Mouse (Mus musculus) lung, embryonic 14.5 days (tissue): ENCODE measurements around the gene Gon4l. TPM values are rescaled to one million over a fixed set of nuclear protein-coding genes. Genes with fewer than 3 reads are reported as not detected.
A peak's percentile ranks its signal among the peaks of the same experiment; 100 is the strongest.

Experiments used
- ATAC-seq: fragments of 200-750 bp; cut with Nextera tagmentation; 2 replicates; pipeline ENCODE4 v1.8.0; 2017; ENCODE audit warnings: mild to moderate bottlenecking, moderate TSS enrichment, moderate library complexity; ENCODE audit not compliant: insufficient read depth
- DNase-seq: peaks from one replicate; pipeline ENCODE4 v3.0.0-alpha.2; 2015
- H3K27ac ChIP-seq: fragments of 300-500 bp; sonication (generic); 2 replicates; pipeline ENCODE4 v1.5.1; 2014; ENCODE audit warnings: low read depth, mild to moderate bottlenecking, moderate library complexity
- H3K27me3 ChIP-seq: fragments of 300-500 bp; sonication (generic); 2 replicates; pipeline ENCODE4 v1.6.1; 2014; ENCODE audit warnings: low read length, control low read depth; ENCODE audit not compliant: insufficient read depth
- H3K36me3 ChIP-seq: fragments of 300-500 bp; sonication (generic); 2 replicates; pipeline ENCODE4 v1.6.1; 2014; ENCODE audit warnings: control low read depth; ENCODE audit not compliant: insufficient read depth
- H3K4me1 ChIP-seq: fragments of 300-500 bp; sonication (generic); 2 replicates; pipeline ENCODE4 v1.6.1; 2014; ENCODE audit warnings: antibody characterized with exemption, control low read depth; ENCODE audit not compliant: insufficient read depth
- H3K4me2 ChIP-seq: fragments of 300-500 bp; sonication (generic); 2 replicates; pipeline ENCODE4 v1.6.1; 2014; ENCODE audit warnings: mild to moderate bottlenecking
- H3K4me3 ChIP-seq: fragments of 300-500 bp; sonication (generic); 2 replicates; pipeline ENCODE4 v1.5.1; 2014; ENCODE audit warnings: low read depth, low read length
- H3K9ac ChIP-seq: fragments of 300-500 bp; sonication (generic); 2 replicates; pipeline ENCODE4 v1.6.1; 2014
- H3K9me3 ChIP-seq: fragments of 300-500 bp; sonication (generic); 2 replicates; pipeline ENCODE4 v1.6.1; 2016; ENCODE audit warnings: low read depth, low read length, control low read depth
- CTCF ChIP-seq: IDR thresholded peaks from 2 replicates; pipeline ENCODE4 v1.5.1; 2016; ENCODE audit warnings: antibody characterized with exemption, low read depth
- WGBS: fragments of 180-500 bp; shearing (Covaris S2); extraction: QIAGEN DNeasy Blood & Tissue Kit; methylation state at CpG from one replicate; pipeline ENCODE4 v1.1.7; 2014; 5-methylcytosine and 5-hydroxymethylcytosine counted together
- polyA plus RNA-seq: library from polyadenylated mRNA; unstranded; fragments of >200 nt; fragmentation: Nextera tagmentation; extraction: Ambion mirVana; gene quantifications from 2 replicates; pipeline ENCODE4 v1.2.1, GENCODE M21; 2014

Gon4l gene
- polyA plus RNA-seq, 1 experiment from 2014 or later: 17.9 TPM

DNA sequence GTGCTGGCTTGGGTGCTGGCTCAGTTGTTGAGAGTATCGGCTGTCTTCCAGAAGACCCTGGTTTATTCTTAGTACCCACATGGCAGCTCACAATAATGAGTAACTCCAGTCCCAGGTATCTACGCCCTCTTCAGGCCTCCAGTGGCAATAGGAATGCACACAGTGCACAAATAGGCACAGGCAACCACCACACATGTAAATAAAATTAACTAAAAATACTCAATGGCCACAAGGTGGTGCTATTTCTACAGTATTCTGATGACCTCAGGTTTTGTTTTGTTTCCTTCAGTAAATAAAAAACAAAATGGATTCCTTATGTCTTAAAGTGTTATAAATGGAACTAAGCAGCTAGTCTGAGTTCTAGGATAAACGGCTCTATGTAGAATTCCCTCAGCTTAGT lies 104.7 kb downstream of the Gon4l start:
- H3K9ac ChIP-seq: no peak overlapping the region
- no peak overlapping the region for H3K27ac ChIP-seq
- peak; percentile 63 for TF ChIP-seq CTCF
- no peaks in the 10 kb centered on the region for H3K27me3 ChIP-seq
- 75% methylated on average over 3 of the region's 3 CpGs for WGBS
- H3K4me3 ChIP-seq: no peak overlapping the region
- peaks cover 68% of the 10 kb centered on the region for H3K36me3 ChIP-seq
- no peaks in the 10 kb centered on the region for H3K9me3 ChIP-seq
- H3K4me1 ChIP-seq: no peaks in the 10 kb centered on the region
- ATAC-seq: no peak
- DNase-seq: peak; percentile 88
- no peak overlapping the region for H3K4me2 ChIP-seq

DNA sequence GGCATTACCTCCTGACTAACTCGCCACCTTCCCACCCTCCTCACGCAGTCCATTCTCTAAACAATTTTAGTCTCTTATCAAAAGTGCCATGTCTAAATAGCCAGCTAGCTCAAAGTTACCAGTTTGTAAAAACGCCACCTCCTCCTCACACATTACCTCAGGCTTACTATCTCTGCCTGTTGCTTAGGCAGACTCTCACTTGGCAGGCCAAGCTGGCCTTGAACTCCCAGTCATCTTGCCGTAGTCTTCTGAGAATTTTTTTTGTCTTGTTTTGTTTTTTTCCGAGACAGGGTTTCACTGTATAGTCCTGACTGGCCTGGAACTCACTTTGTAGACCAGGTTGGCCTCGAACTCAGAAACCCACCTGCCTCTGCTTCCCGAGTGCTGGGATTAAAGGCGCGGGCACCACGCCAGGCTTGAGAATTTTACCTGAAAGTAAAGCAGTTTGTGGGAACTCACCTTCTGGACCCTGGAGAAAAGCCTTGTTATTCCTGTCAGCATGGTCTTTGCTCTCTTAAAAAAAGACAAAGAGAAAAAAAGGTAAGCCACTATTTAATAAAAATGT lies 107.4 kb downstream of the Gon4l start:
- 89% methylated on average over 10 of the region's 10 CpGs for WGBS

DNA sequence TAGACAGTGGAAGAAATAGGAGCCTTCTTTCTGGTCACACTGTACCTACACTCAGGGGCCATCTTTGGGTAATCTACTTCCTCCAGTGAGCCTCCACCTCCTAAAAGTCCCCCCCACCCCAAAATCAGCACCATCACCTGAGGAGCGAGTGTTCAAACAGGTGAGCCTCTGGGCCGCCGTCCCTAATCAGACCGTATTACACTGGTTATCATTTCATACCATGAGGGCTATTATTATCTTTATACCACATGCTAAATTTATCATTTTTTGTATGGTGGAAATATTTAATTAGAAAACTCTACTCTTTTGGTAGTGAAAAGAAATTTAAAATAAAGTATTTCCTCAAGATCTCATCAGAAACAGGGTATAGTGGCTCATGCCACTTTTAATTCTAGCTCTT lies 109.1 kb downstream of the Gon4l start:
- no peak for DNase-seq
- H3K4me2 ChIP-seq: no peak overlapping the region
- ATAC-seq: no peak
- H3K4me1 ChIP-seq: peaks cover 14% of the 10 kb centered on the region; the same call in 1 of the 2 replicates
- H3K27ac ChIP-seq: no peak overlapping the region
- no peaks in the 10 kb centered on the region for H3K27me3 ChIP-seq
- no peak overlapping the region for H3K9ac ChIP-seq
- peaks cover 28% of the 10 kb centered on the region for H3K36me3 ChIP-seq
- no peaks in the 10 kb centered on the region for H3K9me3 ChIP-seq
- 90% methylated on average over 4 of the region's 4 CpGs for WGBS
- no peak for TF ChIP-seq CTCF
- H3K4me3 ChIP-seq: no peak overlapping the region

More for the DNA sequence above, 107.4 kb downstream of the Gon4l start:
- H3K9ac ChIP-seq: no peak overlapping the region
- TF ChIP-seq CTCF: no peak
- H3K4me1 ChIP-seq: no peaks in the 10 kb centered on the region
- DNase-seq (no peak), ATAC-seq (no peak)
- no peak overlapping the region for H3K4me2 ChIP-seq
- no peaks in the 10 kb centered on the region for H3K9me3 ChIP-seq
- H3K36me3 ChIP-seq: peaks cover 43% of the 10 kb centered on the region
- no peaks in the 10 kb centered on the region for H3K27me3 ChIP-seq
- no peak overlapping the region for H3K27ac ChIP-seq
- no peak overlapping the region for H3K4me3 ChIP-seq

DNA sequence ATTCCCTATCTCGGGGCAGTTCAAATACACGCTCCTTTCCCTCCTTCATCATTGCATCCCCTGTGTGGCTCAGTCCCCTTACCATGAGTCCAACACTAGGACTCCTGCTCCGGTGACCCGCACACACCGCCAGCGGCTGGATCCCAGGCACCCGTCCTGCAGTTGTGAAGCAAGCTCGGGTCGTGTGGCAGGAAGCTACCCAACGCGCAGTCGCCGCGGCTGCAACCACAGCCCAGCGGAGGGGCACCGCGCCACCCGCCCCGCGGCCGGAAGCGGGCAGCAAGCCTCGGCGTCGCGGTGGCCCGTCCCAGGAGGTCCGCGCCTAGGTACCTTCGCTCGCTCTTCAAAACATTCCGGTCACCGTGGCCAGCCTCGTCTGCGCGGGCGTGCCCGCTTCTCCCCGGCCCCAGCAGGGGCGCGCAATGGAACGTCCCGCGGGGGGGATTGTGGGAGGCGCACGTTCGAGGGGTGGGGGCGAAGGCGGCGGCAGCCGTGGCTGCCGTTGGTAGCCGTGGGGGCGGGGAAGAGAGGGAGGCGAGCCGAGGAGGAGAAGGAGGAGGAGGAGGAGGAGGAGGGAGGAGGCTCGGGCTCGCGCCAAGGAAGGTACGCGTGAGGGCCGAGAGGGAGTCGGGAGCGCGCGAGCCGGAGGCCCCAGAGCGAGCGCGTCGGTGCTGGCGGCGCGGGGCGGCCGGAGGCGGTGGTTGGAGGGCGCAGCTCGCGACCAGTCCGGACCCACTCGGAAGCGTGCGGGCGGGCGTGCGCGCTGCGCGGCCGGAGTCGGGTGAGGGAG lies 115.0 kb downstream of the Gon4l start:
- Histone ChIP-seq H3K4me1 (peaks cover 15% of the 10 kb centered on the region; the same call in 1 of the 2 replicates), H3K9me3 (no peaks in the 10 kb centered on the region), H3K36me3 (no peaks in the 10 kb centered on the region), H3K4me2 (peak overlapping the region; percentile 81), H3K27ac (peak overlapping the region; percentile 99), H3K4me3 (peak overlapping the region; percentile 86), H3K27me3 (no peaks in the 10 kb centered on the region), H3K9ac (peak overlapping the region; percentile 98)
- peak; percentile 34 for TF ChIP-seq CTCF
- peak; percentile 96 for ATAC-seq
- DNase-seq: peak; percentile 94
- under 1% methylated on average over 71 of the region's 92 CpGs for WGBS

DNA sequence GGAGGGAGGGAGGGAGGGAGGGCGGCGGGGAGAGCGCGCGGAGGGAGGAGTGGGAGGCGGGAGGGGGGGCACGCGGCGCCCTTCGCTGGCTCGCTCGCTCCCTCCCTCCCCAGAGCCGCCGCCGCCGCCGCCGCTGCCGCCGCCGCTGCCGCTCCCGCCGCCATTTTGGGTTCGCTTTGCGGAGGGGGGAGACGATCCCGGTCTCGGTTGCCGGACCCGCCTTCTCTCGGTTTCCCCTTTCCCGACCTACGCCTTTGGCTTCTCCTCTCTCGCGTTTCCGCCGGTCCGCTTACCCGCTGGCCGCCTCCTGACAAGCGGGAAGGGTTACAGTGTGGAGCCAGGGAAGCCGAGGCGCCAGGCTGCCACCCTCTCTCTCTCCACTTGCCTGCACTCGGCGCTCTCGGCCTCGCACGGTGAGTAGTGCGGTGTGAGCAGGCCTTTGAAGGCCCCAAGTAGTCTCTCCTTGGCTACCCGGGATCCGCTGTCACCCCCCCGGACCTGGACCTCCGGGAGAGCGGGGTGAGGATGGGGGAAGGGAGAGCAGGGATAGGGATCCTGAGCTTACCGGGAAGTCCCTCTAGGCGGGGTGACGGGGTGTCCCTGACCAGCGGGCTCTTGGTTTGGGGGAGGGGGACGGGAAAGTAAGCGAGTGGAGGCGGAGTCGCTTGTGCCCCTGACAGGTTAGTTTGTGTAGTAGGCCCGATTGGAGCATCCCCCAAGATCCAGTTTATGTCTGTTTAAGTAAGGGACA lies 115.7 kb downstream of the Gon4l start, which contains the start of the genes Ash1l and Dap3:
Ash1l (plus strand) TSS at position 47 of the 751 bp plus-strand sequence.
Dap3 (minus strand) TSS at position 606 of the 751 bp plus-strand sequence.
- ATAC-seq: peak; percentile 83
- Histone ChIP-seq H3K36me3 (no peaks in the 10 kb centered on the region), H3K4me3 (peak within 1 kb of the TSS; percentile 86), H3K9ac (peak within 1 kb of the TSS; percentile 98), H3K27me3 (no peaks in the 10 kb centered on the region), H3K9me3 (no peaks in the 10 kb centered on the region), H3K4me1 (peaks cover 15% of the 10 kb centered on the region; the same call in 1 of the 2 replicates), H3K27ac (peak within 1 kb of the TSS; percentile 99), H3K4me2 (peak within 1 kb of the TSS; percentile 81)
- peak; percentile 57 for TF ChIP-seq CTCF
- DNase-seq: peak; percentile 77
- under 1% methylated on average over 33 of the region's 64 CpGs for WGBS

DNA sequence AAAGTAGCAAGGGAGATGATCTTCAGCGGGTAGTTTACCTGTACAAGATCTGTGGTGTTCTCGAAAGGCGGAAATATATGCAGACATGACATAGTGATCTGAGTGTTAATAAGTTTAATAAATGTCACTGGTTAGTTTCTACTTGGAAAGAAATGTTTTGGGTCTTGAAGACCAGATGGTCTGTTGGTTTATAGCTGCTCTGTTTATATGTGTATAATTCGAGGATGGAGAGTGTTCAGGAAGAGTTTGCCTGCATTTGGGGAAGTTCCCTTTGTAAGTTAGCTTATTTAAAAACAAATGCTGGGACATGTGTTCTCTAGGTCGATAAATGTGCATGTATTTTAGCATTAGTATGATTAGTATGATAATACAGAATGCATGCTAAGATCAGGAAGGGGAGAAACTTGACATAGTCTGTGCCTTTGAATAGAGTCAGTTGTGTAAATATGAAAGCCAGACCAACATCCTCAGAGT lies 116.3 kb downstream of the Gon4l start:
- peak overlapping the region; percentile 99 for H3K27ac ChIP-seq
- DNase-seq (peak; percentile 2), ATAC-seq (no peak)
- no peaks in the 10 kb centered on the region for H3K36me3 ChIP-seq
- peak overlapping the region; percentile 81 for H3K4me2 ChIP-seq
- H3K9me3 ChIP-seq: no peaks in the 10 kb centered on the region
- peaks cover 15% of the 10 kb centered on the region; the same call in 1 of the 2 replicates for H3K4me1 ChIP-seq
- peak overlapping the region; percentile 86 for H3K4me3 ChIP-seq
- no peak for TF ChIP-seq CTCF
- H3K27me3 ChIP-seq: no peaks in the 10 kb centered on the region
- 1% methylated on average over 5 of the region's 5 CpGs for WGBS
- peak overlapping the region; percentile 98 for H3K9ac ChIP-seq
